Mouse (Mus musculus) kidney, postnatal 36 days (tissue): Measurements from ENCODE around the gene Pianp.

ENCODE experiments used
- DNase-seq, 2 experiments: peaks; one replicate each; pipeline ENCODE4 v3.0.0; 2021 to 2022; ENCODE audit warnings: mixed read lengths in 2 of 2

Pianp gene

DNA sequence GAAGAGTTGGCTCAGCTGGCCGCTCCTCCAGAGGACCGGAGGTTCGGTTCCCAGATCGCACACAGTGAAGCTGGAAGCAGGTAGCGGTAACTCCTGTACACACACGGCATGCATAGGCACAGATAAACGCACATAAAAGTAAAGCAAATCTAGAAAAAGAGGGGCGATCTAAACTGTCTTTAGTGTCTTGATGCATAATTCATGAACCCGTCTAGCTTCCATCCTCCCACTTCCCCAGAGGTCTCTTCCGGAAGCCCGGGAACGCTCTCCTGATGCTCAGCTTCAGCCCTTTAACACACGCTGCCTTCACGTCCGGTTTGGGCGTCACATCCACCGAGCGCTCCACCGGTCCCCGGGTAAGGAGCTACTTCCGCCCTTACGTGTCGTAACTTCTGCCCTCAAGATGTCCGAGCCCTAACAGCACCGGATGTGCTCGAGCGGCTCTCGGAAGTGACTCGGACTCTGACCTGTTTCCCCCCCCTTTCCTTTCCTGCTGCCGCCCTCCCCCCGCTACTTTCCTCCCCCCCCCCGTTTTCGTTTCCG, 12.2 kb downstream of the Pianp start:
- DNase-seq, result peak; percentile 98 to 100

DNA sequence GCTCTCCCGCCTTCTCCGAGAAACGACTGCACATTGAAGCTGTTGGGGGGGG, 12.5 kb downstream of the Pianp start, which contains the start of gene Zfp384:
TSS of gene Zfp384 (plus strand) at position 17 of the 52 bp plus-strand sequence.
- no peak for DNase-seq

DNA sequence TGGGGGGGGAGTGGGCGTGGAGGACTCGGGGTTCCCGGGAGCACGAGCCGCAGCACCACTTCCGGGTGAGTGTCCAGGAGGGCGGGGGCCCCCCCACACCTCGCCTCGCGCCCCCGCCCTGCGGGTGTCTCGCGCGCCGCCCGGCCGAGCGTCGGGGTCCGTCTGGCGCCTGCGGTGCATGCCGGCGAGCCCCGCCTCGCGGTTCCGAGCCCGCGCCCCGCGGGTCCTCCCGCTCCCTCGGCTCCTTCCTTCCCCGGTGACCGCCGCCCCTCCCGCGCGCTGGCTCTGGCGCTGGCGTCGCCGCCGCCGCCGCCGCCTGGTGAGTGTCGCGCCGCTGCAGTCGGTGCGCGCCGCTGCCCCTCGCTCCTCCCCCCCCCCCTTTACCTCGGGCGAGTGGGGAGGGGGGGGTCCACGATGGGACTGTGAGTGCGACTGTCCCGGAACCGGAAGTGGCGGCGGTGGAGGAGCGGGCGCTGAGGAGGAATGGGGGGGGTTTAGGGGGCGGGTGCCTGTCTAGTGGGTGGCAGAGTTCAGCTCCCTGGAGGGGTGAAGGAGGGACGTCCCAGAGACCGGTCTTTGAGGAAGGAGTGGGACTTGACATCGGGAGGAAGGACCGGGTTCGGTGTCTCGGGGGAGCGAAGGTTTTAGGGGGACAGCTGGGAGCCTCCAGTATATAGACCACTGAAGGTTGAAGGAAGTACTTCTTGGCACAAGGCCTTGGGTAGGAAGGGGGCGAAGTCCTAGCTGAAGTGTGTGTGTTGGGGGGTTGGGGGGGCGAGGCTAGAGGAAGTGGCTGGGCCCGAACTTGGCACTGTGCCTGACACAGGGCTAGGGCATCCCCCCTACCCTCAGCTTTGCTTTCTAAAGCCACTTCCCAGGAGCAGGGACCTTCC, 12.9 kb downstream of the Pianp start:
- peak; percentile 90 to 93 for DNase-seq

DNA sequence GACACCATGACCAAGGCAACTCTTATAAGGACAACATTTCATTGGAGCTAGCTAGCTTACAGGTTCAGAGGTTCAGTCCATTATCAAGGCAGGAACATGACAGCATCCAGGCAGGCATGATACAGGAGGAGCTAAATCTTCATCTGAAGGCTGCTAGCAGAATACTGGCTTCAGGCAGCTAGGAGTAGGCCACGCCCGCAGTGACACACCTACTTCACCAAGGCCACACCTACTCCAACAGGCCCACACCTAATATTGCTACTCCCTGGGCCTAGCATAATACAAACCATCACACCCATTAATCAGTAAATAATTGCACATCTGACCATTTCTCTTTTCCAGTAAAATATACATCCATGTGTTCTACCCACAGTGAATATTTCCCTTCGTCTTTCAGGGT, 21.2 kb downstream of the Pianp start:
- no peak for DNase-seq

DNA sequence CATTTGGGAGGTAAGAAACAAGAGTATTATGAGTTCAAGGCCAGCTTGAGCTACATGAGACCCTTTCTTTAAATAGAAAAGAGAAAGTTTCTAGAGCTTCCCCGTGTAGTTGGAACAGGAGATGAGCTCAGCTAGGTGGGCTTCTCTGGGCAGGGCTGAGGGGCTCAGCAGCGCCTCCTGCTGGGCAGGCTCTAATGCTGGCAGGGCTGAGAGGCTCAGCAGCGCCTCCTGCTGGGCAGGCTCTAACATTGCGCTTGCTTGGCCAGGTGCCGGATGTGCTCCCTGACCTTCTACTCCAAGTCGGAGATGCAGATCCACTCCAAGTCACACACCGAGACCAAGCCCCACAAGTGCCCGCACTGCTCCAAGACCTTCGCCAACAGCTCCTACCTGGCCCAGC, 34.0 kb downstream of the Pianp start:
- peak in 1 of 2 experiments; percentile 70 for DNase-seq

DNA sequence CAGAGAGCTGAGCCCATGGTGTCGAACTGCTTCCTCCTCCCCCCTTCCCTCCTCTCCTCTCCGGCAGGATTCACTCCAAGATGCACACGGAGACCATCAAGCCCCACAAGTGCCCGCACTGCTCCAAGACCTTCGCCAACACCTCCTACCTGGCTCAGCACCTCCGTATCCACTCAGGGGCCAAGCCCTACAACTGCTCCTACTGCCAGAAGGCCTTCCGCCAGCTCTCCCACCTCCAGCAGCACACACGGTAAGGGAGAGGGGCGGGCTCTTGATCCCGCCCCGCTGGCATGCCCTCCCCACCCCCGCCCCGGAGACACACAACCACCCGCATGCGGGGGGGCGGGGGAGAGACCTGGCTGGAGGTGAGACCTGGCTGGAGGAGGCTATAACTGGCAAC, 35.1 kb downstream of the Pianp start:
- DNase-seq, result no peak

DNA sequence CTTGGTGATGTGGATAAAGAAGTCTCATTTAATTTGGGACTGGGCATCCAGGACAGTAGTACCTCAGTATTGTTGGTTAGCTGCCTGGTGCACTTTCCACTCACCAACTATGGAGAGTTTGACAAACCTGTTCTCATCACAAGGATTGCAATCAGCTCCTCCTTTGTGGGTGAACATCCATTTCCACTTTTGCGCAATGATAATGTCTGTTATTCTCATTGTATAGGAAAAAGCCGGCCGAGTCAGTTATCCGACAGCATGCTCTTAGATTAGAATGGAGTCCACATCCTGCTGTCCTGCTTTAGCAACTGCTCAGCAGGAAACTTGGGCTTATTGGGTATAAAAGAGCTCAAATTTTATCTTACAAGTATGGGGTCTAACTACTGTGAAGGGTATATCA, 42.2 kb downstream of the Pianp start:
- DNase-seq, result no peak

DNA sequence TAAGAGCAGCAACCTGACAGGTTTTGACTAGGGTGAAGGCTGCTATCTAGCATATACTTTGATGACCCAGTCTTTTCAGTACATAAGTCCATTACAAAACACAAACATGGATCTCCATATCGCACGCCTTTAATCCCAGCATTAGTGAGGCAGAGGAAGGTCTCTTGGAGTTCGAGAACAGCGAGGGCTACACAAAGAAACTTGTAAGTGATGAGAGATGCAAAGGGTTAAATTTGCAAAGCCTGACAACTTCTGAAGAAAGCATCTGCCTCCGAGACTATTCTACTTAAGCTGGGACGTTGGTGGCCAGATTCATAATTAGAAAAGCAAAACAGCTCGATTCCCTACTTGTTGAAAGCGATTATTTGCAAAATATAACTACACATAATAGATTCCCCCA, 42.6 kb downstream of the Pianp start:
- DNase-seq, result no peak

DNA sequence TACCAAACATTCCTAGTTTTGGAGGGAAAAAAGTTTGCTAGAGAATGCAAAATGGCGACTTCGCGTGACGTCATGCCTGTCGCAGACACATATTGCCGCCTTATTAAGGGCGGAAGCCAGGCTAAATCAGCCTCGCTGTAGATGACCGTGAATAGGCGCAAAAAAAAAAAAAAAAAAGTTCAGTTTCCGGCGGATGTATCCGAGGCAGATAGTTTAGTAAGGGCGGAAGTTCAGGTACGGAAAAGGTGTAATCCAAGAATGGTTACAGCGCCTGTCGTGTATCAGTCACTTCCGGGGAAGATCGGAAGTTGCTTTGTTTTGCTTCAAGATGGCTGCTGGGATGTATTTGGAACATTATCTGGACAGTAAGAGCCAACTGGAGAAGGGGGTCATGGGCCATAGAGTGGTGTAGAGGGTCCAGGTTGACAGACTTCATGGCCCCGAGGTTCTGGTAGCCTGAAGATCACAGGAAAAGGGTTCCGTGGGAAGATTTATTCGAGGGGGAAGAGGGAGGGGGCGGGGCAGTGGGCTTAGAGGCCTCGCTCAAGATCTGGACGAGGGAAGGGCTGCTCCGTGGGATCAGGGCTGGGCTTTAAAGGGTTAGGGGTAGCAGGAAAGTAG, 43.1 kb downstream of the Pianp start, which contains the start of gene Ing4:
TSS of gene Ing4 (plus strand) at position 228 of the 621 bp plus-strand sequence.
- DNase-seq, result peak; percentile 96

DNA sequence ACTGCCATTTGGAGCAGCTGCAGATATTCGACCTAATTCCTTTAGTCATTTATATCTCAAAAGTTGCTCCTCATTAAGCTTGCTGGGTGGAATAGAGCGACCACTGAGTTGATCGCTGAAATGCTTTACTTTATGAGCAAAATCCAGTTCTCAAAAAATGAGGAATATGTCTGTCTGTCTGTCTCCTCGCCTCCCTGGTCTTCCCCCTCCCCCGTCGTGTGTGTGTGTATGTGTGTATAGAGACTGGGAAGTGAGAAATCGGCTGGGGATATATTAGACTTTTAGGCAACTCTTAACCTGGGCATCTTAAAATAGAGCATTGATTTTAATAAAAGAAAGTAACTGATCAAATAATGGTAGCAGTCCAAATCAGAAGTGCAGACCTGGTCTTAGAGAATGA, 43.7 kb downstream of the Pianp start:
- no peak for DNase-seq

DNA sequence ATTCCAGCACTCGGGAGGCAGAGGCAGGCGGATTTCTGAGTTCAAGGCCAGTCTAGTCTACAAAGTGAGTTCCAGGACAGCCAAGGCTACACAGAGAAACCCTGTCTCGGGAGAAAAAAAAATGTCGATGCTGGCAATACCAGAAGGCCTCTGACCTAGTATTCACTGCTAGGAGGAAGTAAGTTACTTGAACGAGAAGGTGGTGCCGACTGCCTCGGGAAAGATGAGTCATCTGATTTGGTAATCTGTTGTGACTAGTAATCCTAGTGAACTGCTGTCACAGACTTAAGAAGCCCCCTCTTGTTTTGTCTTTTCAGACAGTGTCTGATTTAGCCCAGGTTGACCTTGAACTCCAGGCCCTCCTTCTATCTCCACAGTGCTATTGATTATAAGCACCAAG, 44.6 kb downstream of the Pianp start:
- no peak for DNase-seq

DNA sequence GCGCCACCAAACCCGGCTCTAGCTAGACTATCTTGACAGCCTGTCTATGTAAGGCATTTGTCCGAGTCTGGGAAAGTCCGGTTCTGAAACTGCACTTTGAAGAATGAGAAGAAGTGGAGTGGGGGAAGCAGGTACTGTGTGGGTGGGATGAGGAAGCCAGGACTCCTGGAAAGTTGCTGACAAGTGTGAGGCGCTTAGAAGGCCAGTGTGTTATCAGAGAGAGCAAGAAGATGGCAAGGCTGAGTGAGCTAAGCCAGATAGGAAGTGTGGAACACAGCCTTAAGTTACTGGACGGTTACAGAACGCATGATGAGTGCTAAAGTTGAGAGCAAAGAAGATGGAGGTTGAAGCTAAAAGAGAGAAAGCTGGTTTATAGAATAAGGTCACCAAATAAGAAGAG, 45.6 kb downstream of the Pianp start:
- no peak for DNase-seq

DNA sequence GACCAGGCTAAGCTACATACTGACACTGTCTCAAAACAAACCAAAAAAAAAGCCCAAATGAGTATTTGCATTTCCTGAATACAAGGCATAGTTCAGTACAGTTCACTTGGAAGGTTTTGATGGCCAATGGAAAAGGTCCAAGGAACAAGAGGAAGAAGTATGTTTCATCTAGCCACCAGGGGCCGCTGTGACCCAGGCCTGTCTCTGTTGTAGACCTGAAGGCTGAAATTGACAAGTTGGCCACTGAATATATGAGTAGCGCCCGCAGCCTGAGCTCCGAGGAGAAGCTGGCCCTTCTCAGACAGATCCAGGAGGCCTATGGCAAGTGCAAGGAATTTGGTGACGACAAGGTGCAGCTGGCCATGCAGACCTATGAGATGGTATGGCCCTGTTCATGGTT, 50.2 kb downstream of the Pianp start:
- DNase-seq, result peak; percentile 78 to 93

DNA sequence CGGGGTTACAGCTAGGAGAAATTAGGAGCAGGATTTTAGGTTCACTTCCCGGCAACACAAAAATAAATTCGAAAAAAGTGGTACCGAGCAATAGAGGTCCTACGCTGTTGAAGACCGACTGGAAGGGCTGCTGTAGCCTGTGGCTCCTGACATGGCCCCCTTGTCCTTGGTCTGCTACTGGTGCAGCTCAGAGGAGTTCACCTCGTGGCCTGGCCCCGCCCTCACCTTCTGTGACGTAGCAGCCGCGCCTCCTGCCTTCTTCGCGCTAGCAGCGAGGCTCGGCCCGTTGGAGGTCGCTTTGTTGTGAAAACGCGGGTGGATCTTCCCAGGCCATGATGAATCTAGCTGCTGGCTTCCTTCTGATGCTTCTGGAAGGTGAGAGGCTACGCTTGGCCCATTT, 53.2 kb downstream of the Pianp start, which contains the start of gene Acrbp:
TSS of gene Acrbp (plus strand) at position 12 of the 400 bp plus-strand sequence.
- peak in 1 of 2 experiments; percentile 39 for DNase-seq

DNA sequence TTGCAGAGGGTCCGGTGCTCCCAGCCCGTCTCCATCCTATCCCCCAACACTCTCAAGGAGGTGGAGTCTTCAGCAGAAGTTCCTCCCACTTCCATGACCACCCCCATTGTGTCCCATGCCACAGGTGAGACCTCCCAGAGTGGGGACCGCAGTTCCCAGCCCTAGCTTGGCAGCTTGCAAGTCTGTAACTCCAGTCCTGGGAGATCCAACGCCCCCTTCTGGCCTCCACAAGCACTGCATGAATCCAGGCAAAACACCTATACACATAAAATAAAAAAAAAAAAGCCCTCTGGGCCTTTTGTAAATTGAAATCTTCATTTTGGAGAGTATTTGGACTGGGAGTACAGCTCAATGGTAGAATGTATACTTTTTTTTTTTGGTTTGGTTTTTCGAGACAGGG, 54.7 kb downstream of the Pianp start:
- DNase-seq, result peak in 1 of 2 experiments; percentile 30
